Mouse (Mus musculus) brain, embryonic 14.5 days (tissue): ENCODE data around the gene Olfr926. TPM values are rescaled to one million over a fixed set of nuclear protein-coding genes. Genes with fewer than 3 reads are reported as not detected.
"Not testable (repeated sequence)": the region's sequence is repeated elsewhere in the genome, so short reads cannot be mapped to it uniquely, and the experiment has no call there.

ENCODE experiments used
- DNase-seq: peaks from one replicate; pipeline ENCODE4 v3.0.0-alpha.2; 2011; ENCODE audit warnings: low read depth
- CTCF ChIP-seq: fragments of 200-500 bp; IDR thresholded peaks from 2 replicates; pipeline ENCODE4 v1.5.1; 2012; ENCODE audit warnings: inconsistent platforms, mild to moderate bottlenecking, moderate library complexity, borderline replicate concordance; ENCODE audit not compliant: insufficient read depth, insufficient read length; ENCODE audit errors: extremely low read depth
- POLR2A ChIP-seq: fragments of 200-500 bp; IDR thresholded peaks from 2 replicates; pipeline ENCODE4 v1.6.1; 2012; ENCODE audit warnings: mild to moderate bottlenecking, inconsistent platforms, borderline replicate concordance; ENCODE audit not compliant: poor library complexity, insufficient read depth, insufficient read length, severe bottlenecking; ENCODE audit errors: extremely low read depth
- polyA plus RNA-seq: library from polyadenylated mRNA; depleted of rRNA; stranded (reverse); fragments of >200 nt; gene quantifications from 2 replicates; pipeline ENCODE4 v1.2.3, GENCODE M21; 2012; rRNA removed

The Olfr926 gene
- not detected in 2 replicates for polyA plus RNA-seq

DNA sequence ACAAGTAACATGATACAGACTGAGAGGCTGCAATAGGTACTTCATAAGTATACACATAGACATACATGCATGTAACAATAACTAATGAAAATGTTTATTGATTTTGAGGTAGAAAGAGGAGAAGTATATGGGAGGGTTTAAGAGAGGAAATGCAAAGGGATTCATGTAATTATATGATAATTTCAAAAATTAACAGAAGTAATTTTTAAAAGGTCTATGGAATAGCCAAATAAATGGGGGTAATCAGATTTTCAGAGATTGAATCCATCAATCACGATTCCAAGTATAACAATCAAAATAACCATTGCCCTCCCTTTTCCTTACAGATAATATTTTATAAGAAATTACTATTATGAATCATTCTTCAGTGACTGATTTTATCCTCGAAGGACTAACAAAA, at the start of gene Olfr926:
Gene Olfr926, plus strand, starts transcription at position 301 of the 400 bp plus-strand sequence.
- TF ChIP-seq POLR2A: no peak
- TF ChIP-seq CTCF: no peak
- no peak for DNase-seq

DNA sequence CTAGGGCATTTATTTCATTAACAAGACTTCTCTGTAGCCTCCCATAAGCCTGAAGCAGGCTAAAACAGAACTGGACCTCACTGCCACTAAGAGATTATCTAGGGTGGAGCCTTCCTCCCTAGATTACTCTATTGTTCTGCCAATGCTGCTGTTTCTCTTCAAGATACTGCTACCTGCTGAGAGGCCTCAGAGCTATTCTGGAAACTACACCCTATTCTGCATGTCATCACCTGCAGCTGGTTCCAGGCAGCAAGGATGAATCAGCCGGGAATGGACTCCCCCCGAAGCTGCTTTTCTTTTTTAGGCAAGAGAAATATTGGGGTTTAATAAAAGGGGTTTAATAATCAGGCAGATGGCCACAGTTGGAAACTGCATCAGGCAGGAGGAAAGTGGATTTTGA, 43.9 kb upstream of the Olfr926 start:
- TF ChIP-seq CTCF (no peak), POLR2A (no peak)
- no peak for DNase-seq

DNA sequence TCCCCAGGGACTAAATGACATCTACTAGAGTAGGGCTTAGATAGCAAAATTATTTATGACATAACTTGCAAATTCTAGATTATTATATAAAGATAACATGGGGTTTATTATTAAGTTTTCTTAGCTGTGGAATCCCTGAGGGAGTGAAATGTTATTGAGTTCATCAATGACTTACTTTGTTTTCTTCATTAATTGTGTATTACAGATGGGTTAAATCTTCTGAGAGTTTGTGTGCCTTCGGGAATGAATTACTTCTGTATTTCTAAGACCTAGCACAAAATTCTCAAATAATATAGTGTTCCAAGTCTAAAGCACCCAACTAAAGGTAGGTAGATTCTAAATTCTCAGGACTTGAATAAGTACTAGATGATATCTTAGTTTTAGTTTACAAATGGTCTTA, 32.8 kb upstream of the Olfr926 start, which contains the start of gene Olfr924:
Gene Olfr924, plus strand, starts transcription at position 301 of the 400 bp plus-strand sequence.
- TF ChIP-seq CTCF: no peak
- no peak for DNase-seq

DNA sequence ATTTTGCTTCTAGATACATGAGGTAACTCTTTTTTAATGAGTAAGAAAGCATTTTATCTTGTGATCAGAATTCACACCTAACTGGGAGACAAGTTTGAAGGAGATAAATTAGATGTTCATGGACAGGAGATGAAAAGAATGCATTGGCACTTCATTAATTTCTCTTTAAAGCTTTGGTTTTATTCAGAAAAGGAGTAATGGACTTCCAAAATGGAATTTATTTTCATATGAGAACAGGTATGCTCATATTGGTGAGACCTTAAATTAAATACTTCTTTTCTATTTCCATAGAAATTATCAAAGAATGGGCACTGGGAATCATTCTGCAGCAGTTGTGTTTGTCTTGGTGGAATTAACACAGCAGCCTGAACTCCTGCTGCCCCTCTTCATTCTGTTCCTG, 22.2 kb upstream of the Olfr926 start, which contains the start of gene Olfr26:
Gene Olfr26, plus strand, starts transcription at position 301 of the 400 bp plus-strand sequence.
- TF ChIP-seq CTCF (no peak), POLR2A (no peak)
- no peak for DNase-seq

DNA sequence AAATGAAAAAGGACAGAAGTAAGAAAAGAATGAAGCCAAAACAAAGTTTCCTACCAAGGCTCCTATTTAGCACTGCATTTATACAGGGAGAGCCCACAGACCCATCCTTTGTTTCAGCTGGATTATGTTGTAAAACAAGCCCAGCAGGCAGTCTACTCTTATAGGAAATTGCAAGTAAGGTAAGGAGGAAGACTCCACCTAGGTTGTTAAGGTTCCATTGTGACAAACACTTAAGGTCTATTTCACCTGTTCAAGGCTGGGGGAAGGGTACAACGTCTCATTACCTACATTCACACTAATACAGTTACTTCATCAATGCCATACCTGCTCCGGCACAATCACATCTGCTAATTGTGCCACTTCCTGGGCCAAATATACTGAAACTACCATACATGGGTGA, 2.0 kb upstream of the Olfr926 start:
- not testable (repeated sequence) for DNase-seq

Other genes with a start within 250 kb of the Olfr926 start
- gene Olfr916, start 217.3 kb upstream of the Olfr926 start, polyA plus RNA-seq: not detected in 2 replicates
- gene Olfr917, start 211.3 kb upstream of the Olfr926 start, polyA plus RNA-seq: not detected in 2 replicates
- gene Olfr918, start 202.5 kb upstream of the Olfr926 start, polyA plus RNA-seq: not detected in 2 replicates
- not detected in 2 replicates for gene Olfr919, start 173.5 kb upstream of the Olfr926 start, polyA plus RNA-seq
- gene Vwa5a, start 158.9 kb upstream of the Olfr926 start, polyA plus RNA-seq: 5.2 and 6.5 TPM in 2 replicates
- 0.04 and 0.06 TPM in 2 replicates for gene Olfr920, start 124.8 kb upstream of the Olfr926 start, polyA plus RNA-seq
- not detected in 2 replicates for gene Olfr921, start 104.1 kb upstream of the Olfr926 start, polyA plus RNA-seq
- gene Olfr922, start 62.5 kb upstream of the Olfr926 start, polyA plus RNA-seq: not detected in 2 replicates
- not detected in 2 replicates for gene Olfr923, start 50.6 kb upstream of the Olfr926 start, polyA plus RNA-seq
- not detected in 2 replicates for gene Olfr924, start 32.7 kb upstream of the Olfr926 start, polyA plus RNA-seq
- not detected in 2 replicates for gene Olfr26, start 22.1 kb upstream of the Olfr926 start, polyA plus RNA-seq
- not detected in 2 replicates for gene Olfr930, start 52.7 kb downstream of the Olfr926 start, polyA plus RNA-seq
- not detected in 2 replicates for gene Olfr933, start 95.2 kb downstream of the Olfr926 start, polyA plus RNA-seq
- not detected in 2 replicates for gene Olfr934, start 111.2 kb downstream of the Olfr926 start, polyA plus RNA-seq
- not detected in 2 replicates for gene Olfr935, start 122.6 kb downstream of the Olfr926 start, polyA plus RNA-seq
- not detected in 2 replicates for gene Olfr146, start 146.3 kb downstream of the Olfr926 start, polyA plus RNA-seq
- gene Olfr937, start 187.8 kb downstream of the Olfr926 start, polyA plus RNA-seq: not detected in 2 replicates
- gene Olfr938, start 201.8 kb downstream of the Olfr926 start, polyA plus RNA-seq: not detected in 2 replicates